Mouse (Mus musculus): Measurements from ENCODE around the gene Lpp. TPM values are rescaled to one million over a fixed set of nuclear protein-coding genes. Genes with fewer than 3 reads are reported as not detected.

The Lpp gene
- polyA plus RNA-seq, 1 experiment from 2014 or later, result 20.7 TPM

DNA sequence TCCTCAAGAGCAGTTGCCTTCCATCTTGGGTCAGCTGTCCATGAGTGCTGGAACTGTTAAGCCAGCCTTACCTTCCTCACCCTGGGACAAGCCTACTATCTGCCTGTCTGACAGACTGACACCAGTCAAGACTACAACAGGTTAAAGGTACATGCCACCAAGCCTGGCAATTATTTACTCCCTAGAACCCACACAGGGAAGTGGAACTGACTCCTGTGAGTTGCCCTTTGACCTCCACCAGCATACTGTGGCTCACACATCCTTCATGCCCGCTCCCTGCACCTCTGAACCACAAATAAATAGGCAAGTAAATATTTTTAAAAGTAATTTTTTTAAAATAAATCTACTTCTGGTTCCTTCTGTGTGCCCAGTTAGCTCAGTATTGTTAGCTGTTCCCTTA lies 452.8 kb downstream of the Lpp start:
- Histone ChIP-seq H3K9ac (replicated peaks) (no peak overlapping the region), H3K27ac (replicated peaks) (no peak overlapping the region), H3K4me1 (no peaks in the 10 kb centered on the region), H3K9me3 (no peaks in the 10 kb centered on the region), H3K27me3 (no peaks in the 10 kb centered on the region), H3K4me3 (no peak overlapping the region), H3K36me3 (no peaks in the 10 kb centered on the region), H3K4me2 (replicated peaks) (no peak overlapping the region)
- WGBS, result 77% methylated on average over 1 of the region's 1 CpGs
- ATAC-seq (ENCODE audit: low FRiP score, low read depth), result no peak

- 85% methylated on average over 9 of the region's 9 CpGs for WGBS
- no peak overlapping the region for H3K4me3 ChIP-seq
- no peak for ATAC-seq (ENCODE audit: low FRiP score, low read depth)
- no peaks in the 10 kb centered on the region for H3K27me3 ChIP-seq
- H3K27ac ChIP-seq (replicated peaks), result no peak overlapping the region
- H3K9ac ChIP-seq (replicated peaks), result no peak overlapping the region
- no peaks in the 10 kb centered on the region for H3K36me3 ChIP-seq
- no peak overlapping the region for H3K4me2 ChIP-seq (replicated peaks)
- H3K9me3 ChIP-seq, result no peaks in the 10 kb centered on the region
- H3K4me1 ChIP-seq, result no peaks in the 10 kb centered on the region
Measured at GRCm38 (mm10) chr16:24859509-24860140, 466.3 kb downstream of the Lpp start.

GRCm38 (mm10) chr16:24860445-24860844 lies 467.1 kb downstream of the Lpp start:
- H3K9ac ChIP-seq (replicated peaks), result no peak overlapping the region
- 88% methylated on average over 7 of the region's 7 CpGs for WGBS
- no peaks in the 10 kb centered on the region for H3K36me3 ChIP-seq
- H3K4me1 ChIP-seq, result no peaks in the 10 kb centered on the region
- no peaks in the 10 kb centered on the region for H3K27me3 ChIP-seq
- ATAC-seq (ENCODE audit: low FRiP score, low read depth), result no peak
- no peak overlapping the region for H3K4me2 ChIP-seq (replicated peaks)
- H3K4me3 ChIP-seq, result no peak overlapping the region
- no peaks in the 10 kb centered on the region for H3K9me3 ChIP-seq
- H3K27ac ChIP-seq (replicated peaks), result no peak overlapping the region

DNA sequence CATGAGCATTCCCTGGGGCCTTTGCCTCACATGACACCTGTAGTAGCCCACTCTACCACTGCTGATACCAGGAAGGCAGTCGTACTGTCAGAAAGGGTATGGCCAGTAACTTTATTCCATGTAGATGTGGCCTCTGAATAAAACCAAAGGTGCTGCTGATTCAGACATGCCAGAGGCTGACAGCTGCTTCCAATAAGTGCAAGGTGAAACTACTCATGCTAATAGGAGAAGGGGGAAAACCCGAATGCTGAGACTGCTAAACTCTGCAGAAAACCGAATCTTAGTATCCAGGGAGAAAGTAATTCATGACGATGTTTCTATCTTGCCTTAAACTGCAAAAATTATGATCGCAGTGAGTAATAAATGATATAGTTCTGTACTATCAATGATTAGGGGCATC lies 468.1 kb downstream of the Lpp start:
- Histone ChIP-seq H3K9me3 (no peaks in the 10 kb centered on the region), H3K4me3 (no peak overlapping the region)
- 93% methylated on average over 5 of the region's 5 CpGs for WGBS

GRCm38 (mm10) chr16:24874235-24874634 lies 480.9 kb downstream of the Lpp start:
- H3K27ac ChIP-seq (replicated peaks), result no peak overlapping the region
- ATAC-seq (ENCODE audit: low FRiP score, low read depth), result no peak
- 76% methylated on average over 4 of the region's 4 CpGs for WGBS

More for the DNA sequence above, 468.1 kb downstream of the Lpp start:
- Histone ChIP-seq H3K9ac (replicated peaks) (no peak overlapping the region), H3K4me2 (replicated peaks) (no peak overlapping the region), H3K36me3 (no peaks in the 10 kb centered on the region), H3K4me1 (no peaks in the 10 kb centered on the region), H3K27me3 (no peaks in the 10 kb centered on the region), H3K27ac (replicated peaks) (no peak overlapping the region)
- no peak for ATAC-seq (ENCODE audit: low FRiP score, low read depth)

GRCm38 (mm10) chr16:24875661-24876060 lies 482.4 kb downstream of the Lpp start:
- 21% methylated on average over 1 of the region's 1 CpGs for WGBS
- H3K27ac ChIP-seq (replicated peaks), result no peak overlapping the region
- no peak overlapping the region for H3K9ac ChIP-seq (replicated peaks)
- no peaks in the 10 kb centered on the region for H3K36me3 ChIP-seq
- no peak overlapping the region for H3K4me3 ChIP-seq
- no peak for ATAC-seq (ENCODE audit: low FRiP score, low read depth)
- H3K4me1 ChIP-seq, result no peaks in the 10 kb centered on the region
- peaks cover 5% of the 10 kb centered on the region for H3K9me3 ChIP-seq
- no peak overlapping the region for H3K4me2 ChIP-seq (replicated peaks)
- H3K27me3 ChIP-seq, result no peaks in the 10 kb centered on the region

More at GRCm38 (mm10) chr16:24874235-24874634, 480.9 kb downstream of the Lpp start:
- H3K36me3 ChIP-seq, result no peaks in the 10 kb centered on the region
- no peak overlapping the region for H3K4me3 ChIP-seq
- H3K27me3 ChIP-seq, result no peaks in the 10 kb centered on the region
- H3K9ac ChIP-seq (replicated peaks), result no peak overlapping the region
- no peak overlapping the region for H3K4me2 ChIP-seq (replicated peaks)
- H3K4me1 ChIP-seq, result no peaks in the 10 kb centered on the region
- H3K9me3 ChIP-seq, result peaks cover 5% of the 10 kb centered on the region

- ATAC-seq (ENCODE audit: low FRiP score, low read depth), result no peak
- Histone ChIP-seq H3K4me3 (no peak overlapping the region), H3K4me1 (no peaks in the 10 kb centered on the region), H3K9ac (replicated peaks) (no peak overlapping the region), H3K27me3 (no peaks in the 10 kb centered on the region), H3K27ac (replicated peaks) (no peak overlapping the region), H3K9me3 (no peaks in the 10 kb centered on the region), H3K4me2 (replicated peaks) (no peak overlapping the region), H3K36me3 (no peaks in the 10 kb centered on the region)
- 86% methylated on average over 4 of the region's 4 CpGs for WGBS
Measured at GRCm38 (mm10) chr16:24878977-24879376, 485.7 kb downstream of the Lpp start.

DNA sequence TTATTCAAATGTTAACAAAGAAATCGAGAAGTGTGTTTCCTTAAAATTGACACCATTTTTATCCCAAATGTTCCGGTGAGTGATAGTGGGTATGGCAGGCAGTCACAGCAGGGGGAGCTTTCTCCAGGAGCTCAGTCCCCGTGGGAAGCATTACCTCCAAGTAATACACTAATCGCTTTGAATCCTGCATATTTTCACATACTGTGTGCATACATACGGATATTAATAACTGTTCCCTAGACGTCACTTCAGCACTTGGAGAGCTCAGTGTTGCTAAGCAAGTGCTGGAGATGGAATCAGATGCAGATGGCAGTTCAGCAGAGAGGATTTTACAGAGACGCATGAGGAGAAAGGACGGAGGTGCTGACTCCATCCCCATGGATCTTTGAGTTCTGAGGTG lies 487.4 kb downstream of the Lpp start:
- Histone ChIP-seq H3K4me1 (no peaks in the 10 kb centered on the region), H3K27me3 (no peaks in the 10 kb centered on the region), H3K27ac (replicated peaks) (no peak overlapping the region), H3K9me3 (no peaks in the 10 kb centered on the region), H3K9ac (replicated peaks) (no peak overlapping the region), H3K4me2 (replicated peaks) (no peak overlapping the region), H3K4me3 (no peak overlapping the region), H3K36me3 (no peaks in the 10 kb centered on the region)
- no peak for ATAC-seq (ENCODE audit: low FRiP score, low read depth)
- 55% methylated on average over 8 of the region's 8 CpGs for WGBS

GRCm38 (mm10) chr16:24881981-24882775 lies 488.9 kb downstream of the Lpp start:
- H3K9me3 ChIP-seq, result no peaks in the 10 kb centered on the region
- H3K9ac ChIP-seq (replicated peaks), result no peak overlapping the region
- H3K4me3 ChIP-seq, result no peak overlapping the region
- H3K27ac ChIP-seq (replicated peaks), result no peak overlapping the region
- no peak overlapping the region for H3K4me2 ChIP-seq (replicated peaks)
- no peaks in the 10 kb centered on the region for H3K27me3 ChIP-seq
- ATAC-seq (ENCODE audit: low FRiP score, low read depth), result no peak
- H3K4me1 ChIP-seq, result no peaks in the 10 kb centered on the region
- WGBS, result 88% methylated on average over 3 of the region's 3 CpGs
- no peaks in the 10 kb centered on the region for H3K36me3 ChIP-seq

- Histone ChIP-seq H3K4me3 (no peak overlapping the region), H3K27me3 (no peaks in the 10 kb centered on the region), H3K9me3 (no peaks in the 10 kb centered on the region), H3K9ac (replicated peaks) (no peak overlapping the region), H3K4me2 (replicated peaks) (no peak overlapping the region), H3K36me3 (no peaks in the 10 kb centered on the region), H3K4me1 (no peaks in the 10 kb centered on the region), H3K27ac (replicated peaks) (no peak overlapping the region)
- ATAC-seq (ENCODE audit: low FRiP score, low read depth), result no peak
Measured at GRCm38 (mm10) chr16:24884017-24884416, 490.7 kb downstream of the Lpp start.

DNA sequence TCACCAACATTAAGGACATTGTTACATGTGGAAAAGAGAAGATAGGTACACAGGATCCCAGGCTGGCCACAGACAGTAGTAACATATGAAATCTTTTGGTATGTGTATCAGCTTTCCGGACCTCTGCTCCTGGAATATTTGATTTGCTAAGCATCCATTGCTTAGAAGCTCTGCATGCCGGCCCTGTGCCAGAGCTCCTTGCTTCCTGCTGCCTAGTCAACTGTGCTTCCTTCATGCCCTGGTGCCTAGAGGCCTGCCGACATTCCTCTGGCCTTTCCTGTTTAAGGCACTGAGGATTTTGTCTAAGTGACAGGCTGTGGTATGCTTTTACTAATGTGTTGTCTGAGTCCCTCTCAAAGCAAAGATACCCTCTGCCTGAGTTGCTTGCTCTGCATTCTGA lies 493.0 kb downstream of the Lpp start:
- Histone ChIP-seq H3K4me2 (replicated peaks) (no peak overlapping the region), H3K27ac (replicated peaks) (no peak overlapping the region), H3K4me3 (no peak overlapping the region), H3K27me3 (no peaks in the 10 kb centered on the region), H3K9ac (replicated peaks) (no peak overlapping the region), H3K36me3 (no peaks in the 10 kb centered on the region), H3K9me3 (no peaks in the 10 kb centered on the region), H3K4me1 (no peaks in the 10 kb centered on the region)
- WGBS, result 62% methylated on average over 3 of the region's 3 CpGs
- ATAC-seq (ENCODE audit: low FRiP score, low read depth), result no peak

GRCm38 (mm10) chr16:24886943-24887342 lies 493.6 kb downstream of the Lpp start:
- no peaks in the 10 kb centered on the region for H3K4me1 ChIP-seq
- no peaks in the 10 kb centered on the region for H3K27me3 ChIP-seq
- H3K27ac ChIP-seq (replicated peaks), result no peak overlapping the region
- WGBS, result 68% methylated on average over 7 of the region's 7 CpGs
- H3K4me2 ChIP-seq (replicated peaks), result no peak overlapping the region
- H3K9ac ChIP-seq (replicated peaks), result no peak overlapping the region
- H3K9me3 ChIP-seq, result no peaks in the 10 kb centered on the region
- H3K36me3 ChIP-seq, result no peaks in the 10 kb centered on the region
- ATAC-seq (ENCODE audit: low FRiP score, low read depth), result no peak
- H3K4me3 ChIP-seq, result no peak overlapping the region
